Mouse (Mus musculus): Measurements from ENCODE around the gene Runx1. TPM values are rescaled to one million over a fixed set of nuclear protein-coding genes. Genes with fewer than 3 reads are reported as not detected.

Runx1 gene
- total RNA-seq, 1 experiment, result 7.4 TPM

GRCm38 (mm10) chr16:92822676-92823075, 3.3 kb downstream of the Runx1 start:
- Histone ChIP-seq H3K4me3 (ENCODE audit: insufficient read depth in 1 of 2, low read depth in 1 of 2, low read length in 2 of 2, poor library complexity in 1 of 2, severe bottlenecking in 1 of 2) (no peak overlapping the region), H3K27ac (ENCODE audit: insufficient read depth, low read depth, low read length, poor library complexity, severe bottlenecking) (no peak overlapping the region), H3K9me3 (ENCODE audit: control insufficient read depth, insufficient read depth, low read depth, low read length) (no peaks in the 10 kb centered on the region), H3K4me1 (ENCODE audit: control insufficient read depth in 2 of 2, insufficient read depth in 2 of 2, low read length in 2 of 2, poor library complexity in 1 of 2) (no peaks in the 10 kb centered on the region), H3K9ac (ENCODE audit: insufficient read depth, low read depth, low read length, poor library complexity, severe bottlenecking) (no peak overlapping the region), H3K36me3 (ENCODE audit: control insufficient read depth, insufficient read depth, low read length, poor library complexity, severe bottlenecking) (no peaks in the 10 kb centered on the region)
- TF ChIP-seq HCFC1 (IDR thresholded peaks at IDR 0.05; ENCODE audit: borderline replicate concordance, insufficient read depth, low read length) (no peak), CHD2 (IDR thresholded peaks at IDR 0.05; ENCODE audit: low read depth, low read length) (no peak), ZC3H11A (IDR thresholded peaks at IDR 0.05; ENCODE audit: borderline replicate concordance, low read depth, low read length) (no peak), ZNF384 (IDR thresholded peaks at IDR 0.05; ENCODE audit: low read depth, low read length) (no peak), MAFK (IDR thresholded peaks at IDR 0.05; ENCODE audit: insufficient read depth, low read depth, low read length) (no peak)
- in situ Hi-C loops (cut with MboI; ENCODE audit: low sequenced_read_pairs in 2 of 2, unreplicated experiment in 2 of 2), result no loop called here
- no peak for DNase-seq (ENCODE audit: low read depth, low spot score)

GRCm38 (mm10) chr16:92821938-92822629, 3.9 kb downstream of the Runx1 start:
- in situ Hi-C loops (cut with MboI; ENCODE audit: low sequenced_read_pairs in 2 of 2, unreplicated experiment in 2 of 2), result no loop called here
- no peaks in the 10 kb centered on the region for H3K9me3 ChIP-seq (ENCODE audit: control insufficient read depth, insufficient read depth, low read depth, low read length)
- no peak overlapping the region for H3K9ac ChIP-seq (ENCODE audit: insufficient read depth, low read depth, low read length, poor library complexity, severe bottlenecking)
- no peaks in the 10 kb centered on the region for H3K4me1 ChIP-seq (ENCODE audit: control insufficient read depth in 2 of 2, insufficient read depth in 2 of 2, low read length in 2 of 2, poor library complexity in 1 of 2)
- H3K27ac ChIP-seq (ENCODE audit: insufficient read depth, low read depth, low read length, poor library complexity, severe bottlenecking), result no peak overlapping the region
- DNase-seq (ENCODE audit: low read depth, low spot score), result no peak
- TF ChIP-seq ZNF384 (IDR thresholded peaks at IDR 0.05; ENCODE audit: low read depth, low read length) (no peak), CHD2 (IDR thresholded peaks at IDR 0.05; ENCODE audit: low read depth, low read length) (no peak), HCFC1 (IDR thresholded peaks at IDR 0.05; ENCODE audit: borderline replicate concordance, insufficient read depth, low read length) (no peak), ZC3H11A (IDR thresholded peaks at IDR 0.05; ENCODE audit: borderline replicate concordance, low read depth, low read length) (no peak), MAFK (IDR thresholded peaks at IDR 0.05; ENCODE audit: insufficient read depth, low read depth, low read length) (no peak)
- H3K36me3 ChIP-seq (ENCODE audit: control insufficient read depth, insufficient read depth, low read length, poor library complexity, severe bottlenecking), result no peaks in the 10 kb centered on the region
- no peak overlapping the region for H3K4me3 ChIP-seq (ENCODE audit: insufficient read depth in 1 of 2, low read depth in 1 of 2, low read length in 2 of 2, poor library complexity in 1 of 2, severe bottlenecking in 1 of 2)

DNA sequence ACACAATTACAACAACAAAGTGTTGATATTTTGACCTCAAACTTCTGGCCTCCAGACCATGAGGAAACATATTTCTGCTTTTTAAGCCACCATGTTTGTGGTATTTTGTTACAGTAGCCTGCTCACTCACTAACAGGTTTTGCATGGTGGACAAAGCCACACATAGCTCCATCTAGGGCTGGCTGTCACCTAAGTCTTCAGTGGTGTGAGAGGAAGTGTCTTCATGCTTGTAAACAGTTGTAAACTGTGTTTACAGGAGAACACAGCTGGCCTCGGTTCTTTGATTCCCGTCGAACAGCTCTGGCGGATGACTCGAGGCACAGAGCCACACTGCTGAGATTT, 4.4 kb downstream of the Runx1 start:
- in situ Hi-C loops (cut with MboI; ENCODE audit: low sequenced_read_pairs in 2 of 2, unreplicated experiment in 2 of 2), result no loop called here
- H3K36me3 ChIP-seq (ENCODE audit: control insufficient read depth, insufficient read depth, low read length, poor library complexity, severe bottlenecking), result no peaks in the 10 kb centered on the region
- H3K27ac ChIP-seq (ENCODE audit: insufficient read depth, low read depth, low read length, poor library complexity, severe bottlenecking), result no peak overlapping the region
- no peaks in the 10 kb centered on the region for H3K4me1 ChIP-seq (ENCODE audit: control insufficient read depth in 2 of 2, insufficient read depth in 2 of 2, low read length in 2 of 2, poor library complexity in 1 of 2)
- no peak overlapping the region for H3K4me3 ChIP-seq (ENCODE audit: insufficient read depth in 1 of 2, low read depth in 1 of 2, low read length in 2 of 2, poor library complexity in 1 of 2, severe bottlenecking in 1 of 2)
- no peak overlapping the region for H3K9ac ChIP-seq (ENCODE audit: insufficient read depth, low read depth, low read length, poor library complexity, severe bottlenecking)
- DNase-seq (ENCODE audit: low read depth, low spot score), result no peak
- no peaks in the 10 kb centered on the region for H3K9me3 ChIP-seq (ENCODE audit: control insufficient read depth, insufficient read depth, low read depth, low read length)
- TF ChIP-seq ZNF384 (IDR thresholded peaks at IDR 0.05; ENCODE audit: low read depth, low read length) (no peak), HCFC1 (IDR thresholded peaks at IDR 0.05; ENCODE audit: borderline replicate concordance, insufficient read depth, low read length) (no peak), ZC3H11A (IDR thresholded peaks at IDR 0.05; ENCODE audit: borderline replicate concordance, low read depth, low read length) (no peak), CHD2 (IDR thresholded peaks at IDR 0.05; ENCODE audit: low read depth, low read length) (no peak), MAFK (IDR thresholded peaks at IDR 0.05; ENCODE audit: insufficient read depth, low read depth, low read length) (no peak)

- Histone ChIP-seq H3K4me3 (ENCODE audit: insufficient read depth in 1 of 2, low read depth in 1 of 2, low read length in 2 of 2, poor library complexity in 1 of 2, severe bottlenecking in 1 of 2) (no peak overlapping the region), H3K36me3 (ENCODE audit: control insufficient read depth, insufficient read depth, low read length, poor library complexity, severe bottlenecking) (no peaks in the 10 kb centered on the region), H3K4me1 (ENCODE audit: control insufficient read depth in 2 of 2, insufficient read depth in 2 of 2, low read length in 2 of 2, poor library complexity in 1 of 2) (no peaks in the 10 kb centered on the region), H3K9ac (ENCODE audit: insufficient read depth, low read depth, low read length, poor library complexity, severe bottlenecking) (no peak overlapping the region), H3K9me3 (ENCODE audit: control insufficient read depth, insufficient read depth, low read depth, low read length) (no peaks in the 10 kb centered on the region), H3K27ac (ENCODE audit: insufficient read depth, low read depth, low read length, poor library complexity, severe bottlenecking) (no peak overlapping the region)
- TF ChIP-seq MAFK (IDR thresholded peaks at IDR 0.05; ENCODE audit: insufficient read depth, low read depth, low read length), result no peak
- no peak for TF ChIP-seq HCFC1 (IDR thresholded peaks at IDR 0.05; ENCODE audit: borderline replicate concordance, insufficient read depth, low read length)
- TF ChIP-seq CHD2 (IDR thresholded peaks at IDR 0.05; ENCODE audit: low read depth, low read length), result no peak
- TF ChIP-seq ZC3H11A (IDR thresholded peaks at IDR 0.05; ENCODE audit: borderline replicate concordance, low read depth, low read length), result no peak
- TF ChIP-seq ZNF384 (IDR thresholded peaks at IDR 0.05; ENCODE audit: low read depth, low read length), result no peak
- no peak for DNase-seq (ENCODE audit: low read depth, low spot score)
- in situ Hi-C loops (cut with MboI; ENCODE audit: low sequenced_read_pairs in 2 of 2, unreplicated experiment in 2 of 2), result no loop called here
These were observed 5.5 kb downstream of the Runx1 start for GRCm38 (mm10) chr16:92820451-92820850.

All from ES-E14 (cell line).